Mouse (Mus musculus) layer of hippocampus, adult 18-20 months (tissue): ENCODE measurements around the gene Nr3c2. TPM values are rescaled to one million over a fixed set of nuclear protein-coding genes. Genes with fewer than 3 reads are reported as not detected.

ENCODE experiments used
- DNase-seq, 2 experiments: peaks; one replicate each; pipeline ENCODE4 v3.0.0; 2022; ENCODE audit warnings: low spot score in 2 of 2
- total RNA-seq, 2 experiments: library from RNA; stranded (reverse); gene quantifications; 2 replicates each; pipeline ENCODE4 v1.2.3; 2021

Nr3c2 gene
- total RNA-seq, 2 experiments from 2014 or later, result 144 to 162 TPM

GRCm38 (mm10) chr8:77169757-77170438 is 270.7 kb downstream of the Nr3c2 start:
- no peak for DNase-seq

- DNase-seq, result no peak
Measured at GRCm38 (mm10) chr8:77170439-77170759, 271.2 kb downstream of the Nr3c2 start.

GRCm38 (mm10) chr8:77173075-77173657 is 273.9 kb downstream of the Nr3c2 start:
- DNase-seq, result peak in 1 of 2 experiments; percentile 32

GRCm38 (mm10) chr8:77173736-77174135 is 274.5 kb downstream of the Nr3c2 start:
- DNase-seq, result no peak

GRCm38 (mm10) chr8:77175471-77175870 is 276.2 kb downstream of the Nr3c2 start:
- no peak for DNase-seq

- DNase-seq, result no peak
Measured at GRCm38 (mm10) chr8:77176343-77176742, 277.1 kb downstream of the Nr3c2 start.

- no peak for DNase-seq
Measured at GRCm38 (mm10) chr8:77185816-77186215, 286.6 kb downstream of the Nr3c2 start.

GRCm38 (mm10) chr8:77186914-77187536 is 287.8 kb downstream of the Nr3c2 start:
- DNase-seq, result no peak

GRCm38 (mm10) chr8:77187748-77188147 is 288.5 kb downstream of the Nr3c2 start:
- peak in 1 of 2 experiments; percentile 71 for DNase-seq

GRCm38 (mm10) chr8:77188298-77188697 is 289.1 kb downstream of the Nr3c2 start:
- DNase-seq, result no peak

GRCm38 (mm10) chr8:77189318-77189717 is 290.1 kb downstream of the Nr3c2 start:
- peak in 1 of 2 experiments; percentile 51 for DNase-seq

GRCm38 (mm10) chr8:77190393-77190792 is 291.2 kb downstream of the Nr3c2 start:
- no peak for DNase-seq

GRCm38 (mm10) chr8:77209297-77209696 is 310.1 kb downstream of the Nr3c2 start:
- DNase-seq, result no peak

- DNase-seq, result no peak
Measured at GRCm38 (mm10) chr8:77213893-77214464, 314.7 kb downstream of the Nr3c2 start.

GRCm38 (mm10) chr8:77214665-77215064 is 315.4 kb downstream of the Nr3c2 start:
- peak in 1 of 2 experiments; percentile 54 for DNase-seq

GRCm38 (mm10) chr8:77215191-77215590 is 315.9 kb downstream of the Nr3c2 start:
- DNase-seq, result no peak

GRCm38 (mm10) chr8:77223123-77223522 is 323.9 kb downstream of the Nr3c2 start:
- no peak for DNase-seq

GRCm38 (mm10) chr8:77227742-77228141 is 328.5 kb downstream of the Nr3c2 start:
- DNase-seq, result no peak

- DNase-seq, result no peak
Measured at GRCm38 (mm10) chr8:77228688-77229087, 329.4 kb downstream of the Nr3c2 start.

GRCm38 (mm10) chr8:77231211-77231610 is 332.0 kb downstream of the Nr3c2 start:
- no peak for DNase-seq

- DNase-seq, result no peak
Measured at GRCm38 (mm10) chr8:77231834-77232233, 332.6 kb downstream of the Nr3c2 start.

GRCm38 (mm10) chr8:77232411-77232810 is 333.2 kb downstream of the Nr3c2 start:
- DNase-seq, result no peak
